Mouse (Mus musculus) monocyte, adult 2 months (primary cell): ENCODE data around the gene Spx.

Experiments
- DNase-seq, 2 experiments: peaks; one replicate each; pipeline ENCODE4 v3.0.0; 2022; ENCODE audit warnings: low spot score in 2 of 2, low read depth in 1 of 2

Spx gene

DNA sequence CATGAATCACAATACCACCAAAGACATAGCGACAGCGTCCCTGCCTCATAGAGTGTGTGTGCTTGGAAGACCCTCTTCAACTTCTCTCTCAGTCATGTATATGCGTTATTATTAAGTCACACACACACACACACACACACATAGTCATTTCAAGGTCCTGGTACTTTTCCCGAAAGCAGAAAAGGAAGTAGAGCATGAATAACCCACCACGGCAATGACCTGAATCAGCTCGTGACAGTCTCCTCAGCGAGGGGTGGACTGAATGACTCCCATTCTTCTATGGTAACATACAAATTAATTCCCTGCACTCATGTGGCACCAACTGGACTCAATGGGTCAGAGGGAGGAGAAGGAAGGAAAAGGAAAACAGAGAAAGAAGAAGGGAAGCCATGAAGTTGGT is 11.7 kb downstream of the Spx start:
- DNase-seq, result no peak

GRCm38 (mm10) chr6:142429072-142429471 is 15.8 kb downstream of the Spx start:
- DNase-seq, result no peak

- no peak for DNase-seq
Measured at GRCm38 (mm10) chr6:142451381-142451780, 38.1 kb downstream of the Spx start.

DNA sequence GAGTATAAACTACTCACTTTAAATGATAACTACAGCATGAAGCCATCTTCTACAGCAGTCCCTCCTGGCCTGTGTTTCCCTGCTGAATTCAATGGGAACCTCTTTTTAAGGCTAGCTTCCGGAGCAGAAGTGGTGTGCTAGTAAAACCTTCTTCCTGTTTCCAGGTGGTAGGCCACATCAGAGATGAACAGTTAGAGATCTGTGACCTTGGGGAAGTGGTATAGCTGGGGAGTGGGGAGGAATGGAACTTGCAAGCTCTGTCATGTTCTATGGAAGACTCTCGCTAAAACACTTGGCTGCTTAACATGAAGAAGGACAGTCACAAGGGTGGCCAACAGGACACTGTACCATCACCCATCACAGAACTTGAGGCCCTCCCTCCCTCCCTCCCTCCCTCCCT is 40.1 kb downstream of the Spx start:
- DNase-seq, result no peak

GRCm38 (mm10) chr6:142455314-142455996 is 42.2 kb downstream of the Spx start:
- DNase-seq, result no peak

GRCm38 (mm10) chr6:142458010-142458409 is 44.8 kb downstream of the Spx start:
- DNase-seq, result no peak

GRCm38 (mm10) chr6:142459017-142459678 is 45.9 kb downstream of the Spx start:
- DNase-seq, result no peak

GRCm38 (mm10) chr6:142462194-142462593 is 49.0 kb downstream of the Spx start:
- no peak for DNase-seq
